Mouse (Mus musculus) forebrain, embryonic 15.5 days (tissue): ENCODE data around the gene Ackr1. TPM values are rescaled to one million over a fixed set of nuclear protein-coding genes. Genes with fewer than 3 reads are reported as not detected.

Experiments used
- ATAC-seq: fragments of 200-750 bp; cut with Nextera tagmentation; replicated peaks from 2 replicates; pipeline ENCODE4 v1.8.0; 2017; ENCODE audit warnings: mild to moderate bottlenecking, moderate TSS enrichment, moderate library complexity
- H3K27ac ChIP-seq: fragments of 300-500 bp; sonication (generic); replicated peaks from 2 replicates; pipeline ENCODE4 v1.5.1; 2015; ENCODE audit warnings: mild to moderate bottlenecking, inconsistent platforms
- H3K27me3 ChIP-seq: fragments of 300-500 bp; sonication (generic); 2 replicates; pipeline ENCODE4 v1.6.1; 2015; ENCODE audit warnings: inconsistent platforms
- H3K36me3 ChIP-seq: fragments of 300-500 bp; sonication (generic); 2 replicates; pipeline ENCODE4 v1.6.1; 2015; ENCODE audit warnings: mild to moderate bottlenecking, inconsistent platforms
- H3K4me1 ChIP-seq: fragments of 300-500 bp; sonication (generic); 2 replicates; pipeline ENCODE4 v1.6.1; 2015; ENCODE audit warnings: inconsistent platforms
- H3K4me2 ChIP-seq: fragments of 300-500 bp; sonication (generic); replicated peaks from 2 replicates; pipeline ENCODE4 v1.6.1; 2015; ENCODE audit warnings: mild to moderate bottlenecking, inconsistent platforms
- H3K4me3 ChIP-seq: fragments of 300-500 bp; sonication (generic); 2 replicates; pipeline ENCODE4 v1.5.1; 2015; ENCODE audit warnings: mild to moderate bottlenecking, inconsistent platforms
- H3K9ac ChIP-seq: fragments of 300-500 bp; sonication (generic); replicated peaks from 2 replicates; pipeline ENCODE4 v1.6.1; 2015; ENCODE audit warnings: mild to moderate bottlenecking, inconsistent platforms
- H3K9me3 ChIP-seq: fragments of 300-500 bp; sonication (generic); 2 replicates; pipeline ENCODE4 v1.6.1; 2016; ENCODE audit warnings: inconsistent platforms
- WGBS: fragments of 180-500 bp; shearing (Covaris S2); methylation state at CpG from one replicate; pipeline ENCODE4 v1.1.7; 2015; ENCODE audit warnings: mixed read lengths; 5-methylcytosine and 5-hydroxymethylcytosine counted together
- polyA plus RNA-seq: library from polyadenylated mRNA; unstranded; fragments of >200 nt; fragmentation: Nextera tagmentation; extraction: Ambion mirVana; gene quantifications from 2 replicates; pipeline ENCODE4 v1.2.1, GENCODE M21; 2015

Ackr1 gene
- polyA plus RNA-seq, result 10.7 and 11.6 TPM in 2 replicates

GRCm38 (mm10) chr1:173333312-173334253 is at the start of gene Ackr1:
Gene Ackr1 (minus strand): TSS chr1:173333750.
- Histone ChIP-seq H3K4me1 (peaks cover 3% of the 10 kb centered on the region), H3K4me2 (no peak within 1 kb of the TSS), H3K9ac (no peak within 1 kb of the TSS), H3K36me3 (peaks cover 2% of the 10 kb centered on the region; the same call in 1 of the 2 replicates), H3K4me3 (no peak within 1 kb of the TSS), H3K27ac (no peak within 1 kb of the TSS), H3K27me3 (no peaks in the 10 kb centered on the region), H3K9me3 (no peaks in the 10 kb centered on the region)
- no peak for ATAC-seq
- WGBS, result 75% methylated on average over 9 of the region's 9 CpGs

- no peaks in the 10 kb centered on the region for H3K36me3 ChIP-seq
- H3K4me1 ChIP-seq, result no peaks in the 10 kb centered on the region
- no peaks in the 10 kb centered on the region for H3K27me3 ChIP-seq
- H3K9ac ChIP-seq, result no peak overlapping the region
- 73% methylated on average over 6 of the region's 6 CpGs for WGBS
- no peak overlapping the region for H3K4me2 ChIP-seq
- ATAC-seq, result no peak
- H3K9me3 ChIP-seq, result no peaks in the 10 kb centered on the region
- no peak overlapping the region for H3K27ac ChIP-seq
- no peak overlapping the region for H3K4me3 ChIP-seq
These were observed 47.9 kb upstream of the Ackr1 start for GRCm38 (mm10) chr1:173381436-173381835.

- no peak overlapping the region for H3K4me3 ChIP-seq
- no peak overlapping the region for H3K27ac ChIP-seq
- no peaks in the 10 kb centered on the region for H3K4me1 ChIP-seq
- H3K36me3 ChIP-seq, result no peaks in the 10 kb centered on the region
- peak; percentile 87 for ATAC-seq
- no peaks in the 10 kb centered on the region for H3K9me3 ChIP-seq
- no peak overlapping the region for H3K4me2 ChIP-seq
- 34% methylated on average over 13 of the region's 13 CpGs for WGBS
- H3K27me3 ChIP-seq, result no peaks in the 10 kb centered on the region
- H3K9ac ChIP-seq, result no peak overlapping the region
These were observed 44.0 kb upstream of the Ackr1 start for GRCm38 (mm10) chr1:173377380-173378112.

- H3K9ac ChIP-seq, result no peak overlapping the region
- ATAC-seq, result no peak
- no peaks in the 10 kb centered on the region for H3K4me1 ChIP-seq
- no peak overlapping the region for H3K4me3 ChIP-seq
- no peak overlapping the region for H3K4me2 ChIP-seq
- no peaks in the 10 kb centered on the region for H3K36me3 ChIP-seq
- no peaks in the 10 kb centered on the region for H3K9me3 ChIP-seq
- no peaks in the 10 kb centered on the region for H3K27me3 ChIP-seq
- 92% methylated on average over 7 of the region's 7 CpGs for WGBS
- no peak overlapping the region for H3K27ac ChIP-seq
These were observed 40.5 kb upstream of the Ackr1 start for GRCm38 (mm10) chr1:173374020-173374419.

DNA sequence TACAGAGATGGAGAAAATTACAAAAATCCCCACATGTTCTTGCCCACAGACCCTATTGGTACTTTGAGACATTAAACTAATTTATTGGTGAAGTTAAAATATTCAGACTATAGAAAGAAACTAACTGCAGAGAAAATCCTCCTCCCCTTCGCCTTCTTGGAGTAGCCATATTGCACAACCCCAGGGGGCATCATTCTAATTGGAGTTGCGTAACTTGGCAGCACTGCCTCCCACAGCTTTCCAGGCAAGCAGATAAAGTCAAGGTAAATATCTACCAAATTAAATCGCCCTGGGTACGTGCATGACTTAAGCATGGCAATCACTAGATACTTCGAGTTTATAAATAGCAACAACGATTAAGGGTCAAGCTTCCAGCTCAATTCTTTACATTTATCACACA is 38.0 kb upstream of the Ackr1 start:
- ATAC-seq, result no peak
- Histone ChIP-seq H3K27ac (no peak overlapping the region), H3K9me3 (no peaks in the 10 kb centered on the region), H3K27me3 (no peaks in the 10 kb centered on the region), H3K4me1 (peaks cover 6% of the 10 kb centered on the region), H3K4me2 (no peak overlapping the region), H3K9ac (no peak overlapping the region), H3K4me3 (no peak overlapping the region), H3K36me3 (no peaks in the 10 kb centered on the region)
- WGBS, result 75% methylated on average over 6 of the region's 6 CpGs

DNA sequence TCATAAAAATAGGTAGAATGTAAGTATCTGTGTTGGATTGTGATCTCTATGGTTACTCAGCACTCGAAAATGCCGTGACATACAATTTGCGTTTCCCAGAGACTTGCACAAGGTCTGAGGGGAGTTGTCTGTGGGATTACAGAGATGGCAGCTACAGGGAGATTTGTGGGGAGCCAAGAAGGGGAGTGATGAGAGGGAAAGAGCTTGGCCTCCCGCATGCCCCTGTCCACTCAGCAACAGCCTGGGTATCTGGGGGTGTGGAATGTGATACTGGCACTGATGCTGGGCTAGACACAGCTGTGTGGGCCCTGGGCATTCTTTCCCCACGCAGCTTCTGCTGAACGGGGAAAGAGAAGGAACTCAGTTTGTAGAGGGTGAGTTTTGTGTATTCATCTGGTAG is 36.9 kb upstream of the Ackr1 start:
- Histone ChIP-seq H3K4me3 (no peak overlapping the region), H3K27me3 (no peaks in the 10 kb centered on the region), H3K36me3 (no peaks in the 10 kb centered on the region), H3K9me3 (no peaks in the 10 kb centered on the region), H3K4me1 (peaks cover 15% of the 10 kb centered on the region), H3K9ac (no peak overlapping the region), H3K4me2 (no peak overlapping the region), H3K27ac (no peak overlapping the region)
- WGBS, result 73% methylated on average over 6 of the region's 6 CpGs
- ATAC-seq, result no peak

GRCm38 (mm10) chr1:173369611-173370010 is 36.1 kb upstream of the Ackr1 start:
- no peak overlapping the region for H3K4me2 ChIP-seq
- no peaks in the 10 kb centered on the region for H3K9me3 ChIP-seq
- WGBS, result 83% methylated on average over 2 of the region's 2 CpGs
- no peak overlapping the region for H3K4me3 ChIP-seq
- no peaks in the 10 kb centered on the region for H3K27me3 ChIP-seq
- H3K27ac ChIP-seq, result no peak overlapping the region
- no peaks in the 10 kb centered on the region for H3K36me3 ChIP-seq
- H3K9ac ChIP-seq, result no peak overlapping the region
- ATAC-seq, result no peak
- peaks cover 22% of the 10 kb centered on the region for H3K4me1 ChIP-seq

GRCm38 (mm10) chr1:173367356-173368046 is 34.0 kb upstream of the Ackr1 start, which contains the start of gene Cadm3:
Gene Cadm3 (minus strand): TSS chr1:173367695.
- WGBS, result under 1% methylated on average over 46 of the region's 46 CpGs
- H3K4me1 ChIP-seq, result peaks cover 30% of the 10 kb centered on the region
- H3K27me3 ChIP-seq, result no peaks in the 10 kb centered on the region
- peak within 1 kb of the TSS; percentile 88 for H3K27ac ChIP-seq
- peak within 1 kb of the TSS; percentile 77 for H3K4me3 ChIP-seq
- peak; percentile 92 for ATAC-seq
- H3K36me3 ChIP-seq, result no peaks in the 10 kb centered on the region
- no peaks in the 10 kb centered on the region for H3K9me3 ChIP-seq
- peak within 1 kb of the TSS; percentile 81 for H3K4me2 ChIP-seq
- H3K9ac ChIP-seq, result peak within 1 kb of the TSS; percentile 91

- H3K4me2 ChIP-seq, result peak overlapping the region; percentile 81
- no peaks in the 10 kb centered on the region for H3K9me3 ChIP-seq
- peak overlapping the region; percentile 88 for H3K27ac ChIP-seq
- peak overlapping the region; percentile 77 for H3K4me3 ChIP-seq
- no peaks in the 10 kb centered on the region for H3K36me3 ChIP-seq
- peak; percentile 78 for ATAC-seq
- H3K27me3 ChIP-seq, result no peaks in the 10 kb centered on the region
- H3K9ac ChIP-seq, result peak overlapping the region; percentile 91
- H3K4me1 ChIP-seq, result peaks cover 30% of the 10 kb centered on the region
- WGBS, result under 1% methylated on average over 31 of the region's 31 CpGs
These were observed 33.3 kb upstream of the Ackr1 start for GRCm38 (mm10) chr1:173366701-173367355.

DNA sequence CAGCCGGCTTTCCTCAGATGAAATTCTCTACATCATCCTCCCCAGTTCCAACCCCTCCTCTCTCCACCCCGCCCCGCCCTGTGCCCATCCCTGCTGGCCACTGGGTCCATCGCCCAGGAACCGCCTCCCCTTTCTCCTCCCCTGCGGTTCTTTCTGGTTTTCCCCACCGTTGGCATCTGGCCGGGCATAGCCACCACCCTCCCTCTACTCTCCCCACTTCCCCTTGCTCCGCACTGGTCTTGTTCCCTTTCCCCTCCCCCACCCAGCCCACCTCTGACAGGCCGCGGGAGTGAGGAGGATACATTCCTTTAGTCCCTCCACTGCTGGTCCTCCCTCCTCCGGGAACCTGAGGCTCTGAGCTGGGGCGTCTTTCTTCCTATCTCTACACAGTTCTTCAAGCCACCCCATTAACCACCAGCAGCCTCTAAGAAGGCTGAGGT is 32.4 kb upstream of the Ackr1 start:
- H3K27ac ChIP-seq, result peak overlapping the region; percentile 88
- ATAC-seq, result peak; percentile 3; the same call in 1 of the 2 replicates
- H3K4me2 ChIP-seq, result peak overlapping the region; percentile 81
- H3K9me3 ChIP-seq, result no peaks in the 10 kb centered on the region
- no peaks in the 10 kb centered on the region for H3K27me3 ChIP-seq
- H3K9ac ChIP-seq, result peak overlapping the region; percentile 91
- H3K36me3 ChIP-seq, result no peaks in the 10 kb centered on the region
- 2% methylated on average over 13 of the region's 13 CpGs for WGBS
- peaks cover 30% of the 10 kb centered on the region for H3K4me1 ChIP-seq
- peak overlapping the region; percentile 77 for H3K4me3 ChIP-seq

DNA sequence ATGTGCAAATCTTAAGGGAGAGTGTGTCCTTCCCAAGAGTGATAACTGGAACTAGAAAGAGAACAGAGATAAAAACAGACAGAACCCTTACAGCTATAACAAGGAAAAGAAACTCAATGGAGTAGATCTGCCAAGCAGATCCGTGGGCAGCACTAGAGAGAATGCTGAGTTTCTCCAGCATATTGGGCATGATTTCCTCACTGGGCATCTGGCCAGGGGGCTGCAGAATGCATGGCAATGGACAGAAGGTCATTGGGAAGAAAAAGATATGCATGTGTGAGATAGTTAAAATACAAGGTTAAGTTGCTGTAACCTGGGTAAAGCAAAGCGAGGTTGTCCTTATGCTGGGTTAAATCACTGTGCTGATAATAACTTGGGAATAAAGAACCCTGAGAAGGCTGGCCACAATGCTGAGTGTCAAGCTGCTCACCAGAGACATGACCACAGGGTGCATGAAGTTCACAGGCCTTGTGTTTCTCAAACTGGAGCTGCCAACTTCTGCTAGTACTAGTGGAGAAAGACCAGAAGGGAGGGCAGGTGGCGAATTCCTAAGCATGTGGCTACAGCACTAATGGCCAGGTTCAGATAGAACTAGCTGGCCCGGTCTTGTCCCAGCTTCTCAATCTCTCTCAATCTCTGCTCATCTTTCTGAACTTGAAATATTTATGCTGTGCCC is 30.7 kb upstream of the Ackr1 start:
- no peak overlapping the region for H3K4me2 ChIP-seq
- H3K4me1 ChIP-seq, result peaks cover 40% of the 10 kb centered on the region
- ATAC-seq, result no peak
- H3K9me3 ChIP-seq, result no peaks in the 10 kb centered on the region
- H3K27me3 ChIP-seq, result no peaks in the 10 kb centered on the region
- no peak overlapping the region for H3K27ac ChIP-seq
- 73% methylated on average over 4 of the region's 4 CpGs for WGBS
- no peaks in the 10 kb centered on the region for H3K36me3 ChIP-seq
- H3K9ac ChIP-seq, result no peak overlapping the region
- no peak overlapping the region for H3K4me3 ChIP-seq
